Mouse (Mus musculus) ES-Bruce4 (cell line): ENCODE data around the gene Scarf2. TPM values are rescaled to one million over a fixed set of nuclear protein-coding genes. Genes with fewer than 3 reads are reported as not detected.

Experiments
- H3K27ac ChIP-seq: 2 replicates; pipeline ENCODE4 v1.5.1; 2012; ENCODE audit warnings: low read length, inconsistent platforms; ENCODE audit not compliant: insufficient read depth
- H3K27me3 ChIP-seq: 2 replicates; pipeline ENCODE4 v1.6.1; 2012; ENCODE audit warnings: mild to moderate bottlenecking, low read length, inconsistent platforms; ENCODE audit not compliant: control insufficient read depth, poor library complexity, insufficient read depth, severe bottlenecking
- H3K36me3 ChIP-seq: 2 replicates; pipeline ENCODE4 v1.6.1; 2012; ENCODE audit warnings: inconsistent platforms, mild to moderate bottlenecking, low read length, moderate library complexity; ENCODE audit not compliant: control insufficient read depth, poor library complexity, insufficient read depth, severe bottlenecking
- H3K4me1 ChIP-seq: one replicate; pipeline ENCODE4 v1.8.1; 2011; ENCODE audit warnings: low read length; ENCODE audit not compliant: control insufficient read depth, insufficient read depth
- H3K4me3 ChIP-seq: 2 replicates; pipeline ENCODE4 v1.5.1; 2011; ENCODE audit warnings: low read depth, mild to moderate bottlenecking, low read length
- H3K9ac ChIP-seq: 2 replicates; pipeline ENCODE4 v1.6.1; 2012; ENCODE audit warnings: low read depth, mild to moderate bottlenecking, inconsistent platforms; ENCODE audit not compliant: poor library complexity, severe bottlenecking
- H3K9me3 ChIP-seq: replicated peaks from 2 replicates; pipeline ENCODE4 v1.6.1; 2012; ENCODE audit warnings: mild to moderate bottlenecking, low read length, inconsistent platforms; ENCODE audit not compliant: control insufficient read depth, poor library complexity, insufficient read depth, severe bottlenecking
- CTCF ChIP-seq: IDR thresholded peaks from one replicate; pipeline ENCODE4 v1.8.1; 2011; ENCODE audit warnings: low read depth, low read length
- EP300 ChIP-seq: IDR thresholded peaks from 2 replicates; pipeline ENCODE4 v1.6.1; 2011; ENCODE audit warnings: low read depth, low read length; ENCODE audit not compliant: insufficient read depth
- POLR2A ChIP-seq: IDR thresholded peaks from one replicate; pipeline ENCODE4 v1.8.1; 2011; ENCODE audit warnings: low read length; ENCODE audit not compliant: insufficient read depth
- polyA plus RNA-seq: library from polyadenylated mRNA; stranded (reverse); fragments of >200 nt; gene quantifications from 2 replicates; pipeline ENCODE4 v1.2.4, GENCODE M21; 2011; ENCODE audit warnings: low read depth; ENCODE audit not compliant: missing spikeins, insufficient read depth, insufficient read length

Gene Scarf2
- polyA plus RNA-seq, 1 experiment: 6.5 TPM

DNA sequence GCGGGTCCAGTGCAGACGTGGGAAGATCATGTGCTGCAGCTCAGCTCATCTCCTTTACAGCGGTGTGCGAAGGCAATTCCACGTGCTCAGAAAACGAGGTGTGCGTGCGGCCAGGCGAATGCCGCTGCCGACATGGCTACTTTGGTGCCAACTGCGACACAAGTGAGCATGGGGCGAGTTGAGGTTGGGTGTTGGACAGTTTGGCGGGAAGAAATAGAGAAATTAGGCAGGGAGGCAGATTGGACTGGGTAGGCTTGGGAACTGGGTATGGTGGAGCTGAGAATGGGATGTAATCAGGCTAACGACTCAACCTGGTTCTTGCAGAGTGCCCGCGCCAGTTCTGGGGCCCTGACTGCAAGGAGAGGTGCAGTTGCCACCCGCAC is 5.4 kb downstream of the Scarf2 start:
- no peak for TF ChIP-seq CTCF
- peak overlapping the region; percentile 32 for H3K4me3 ChIP-seq
- H3K9ac ChIP-seq: no peak overlapping the region
- H3K4me1 ChIP-seq: peaks cover 6% of the 10 kb centered on the region
- H3K27me3 ChIP-seq: peaks cover 16% of the 10 kb centered on the region
- H3K9me3 ChIP-seq: no peaks in the 10 kb centered on the region
- no peak overlapping the region for H3K27ac ChIP-seq
- no peaks in the 10 kb centered on the region for H3K36me3 ChIP-seq

DNA sequence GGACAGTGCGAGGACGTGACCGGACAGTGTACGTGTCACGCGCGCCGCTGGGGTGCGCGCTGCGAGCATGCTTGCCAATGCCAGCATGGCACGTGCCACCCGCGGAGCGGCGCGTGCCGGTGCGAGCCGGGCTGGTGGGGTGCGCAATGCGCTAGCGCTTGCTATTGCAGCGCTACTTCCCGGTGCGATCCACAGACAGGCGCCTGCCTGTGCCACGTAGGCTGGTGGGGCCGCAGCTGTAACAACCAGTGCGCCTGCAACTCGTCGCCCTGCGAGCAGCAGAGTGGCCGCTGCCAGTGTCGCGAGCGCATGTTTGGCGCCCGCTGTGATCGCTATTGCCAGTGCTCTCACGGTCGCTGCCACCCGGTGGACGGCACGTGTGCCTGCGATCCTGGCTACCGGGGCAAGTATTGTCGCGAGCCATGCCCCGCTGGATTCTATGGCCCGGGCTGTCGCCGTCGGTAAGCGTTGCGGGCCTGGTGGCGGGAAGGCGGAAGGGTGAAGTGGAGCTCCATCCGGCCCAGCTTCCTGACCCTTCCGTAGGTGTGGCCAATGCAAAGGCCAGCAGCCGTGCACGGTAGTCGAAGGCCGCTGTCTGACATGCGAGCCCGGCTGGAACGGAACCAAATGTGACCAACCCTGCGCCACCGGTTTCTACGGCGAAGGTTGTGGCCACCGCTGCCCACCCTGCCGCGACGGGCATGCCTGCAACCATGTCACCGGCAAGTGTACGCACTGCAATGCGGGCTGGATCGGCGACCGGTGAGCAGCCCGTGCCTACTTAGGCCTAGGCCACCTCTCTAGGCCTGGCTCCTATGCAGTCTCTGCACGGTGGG is 6.0 kb downstream of the Scarf2 start:
- no peak for TF ChIP-seq EP300
- TF ChIP-seq POLR2A: no peak
- no peak for TF ChIP-seq CTCF
- H3K4me3 ChIP-seq: peak overlapping the region; percentile 32
- H3K9me3 ChIP-seq: no peaks in the 10 kb centered on the region
- no peak overlapping the region for H3K27ac ChIP-seq
- no peak overlapping the region; the same call in 1 of the 2 replicates for H3K9ac ChIP-seq
- H3K36me3 ChIP-seq: no peaks in the 10 kb centered on the region
- H3K4me1 ChIP-seq: peaks cover 6% of the 10 kb centered on the region
- peaks cover 15% of the 10 kb centered on the region for H3K27me3 ChIP-seq

DNA sequence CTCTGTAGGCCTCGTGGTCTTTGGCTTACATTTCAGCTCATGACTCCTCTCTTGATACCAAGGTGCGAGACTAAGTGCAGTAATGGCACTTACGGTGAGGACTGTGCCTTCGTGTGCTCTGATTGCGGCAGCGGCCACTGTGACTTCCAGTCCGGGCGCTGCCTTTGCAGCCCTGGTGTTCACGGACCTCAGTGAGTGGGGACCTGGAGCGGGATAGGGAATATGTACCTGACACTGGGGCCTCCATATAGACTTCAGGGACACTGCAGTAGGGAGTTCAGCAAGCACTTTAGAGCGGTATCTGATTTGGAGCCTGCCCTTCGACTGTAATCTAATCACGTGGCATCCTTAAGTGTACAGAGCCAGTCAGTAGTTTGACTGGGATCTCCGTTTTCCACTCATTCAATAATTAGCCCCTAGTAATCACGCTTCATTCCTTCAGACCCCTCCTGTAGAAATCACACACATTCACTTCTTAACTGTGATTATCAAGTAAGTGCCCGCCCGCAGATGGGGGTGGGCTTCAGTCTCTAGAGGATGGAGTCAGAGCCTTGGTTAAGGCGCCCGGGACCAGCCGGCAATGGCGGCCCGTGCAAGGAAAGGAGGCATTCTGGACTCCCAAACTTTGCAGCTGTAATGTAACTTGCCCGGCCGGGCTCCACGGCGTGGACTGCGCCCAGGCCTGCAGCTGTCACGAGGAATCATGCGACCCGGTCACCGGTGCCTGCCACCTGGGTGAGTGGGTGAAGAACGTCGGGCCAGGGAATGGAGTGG is 6.8 kb downstream of the Scarf2 start:
- Histone ChIP-seq H3K36me3 (no peaks in the 10 kb centered on the region), H3K4me3 (peak overlapping the region; percentile 57), H3K9me3 (no peaks in the 10 kb centered on the region), H3K9ac (peak overlapping the region; percentile 15), H3K27me3 (peaks cover 10% of the 10 kb centered on the region), H3K27ac (no peak overlapping the region), H3K4me1 (peaks cover 6% of the 10 kb centered on the region)
- TF ChIP-seq CTCF (no peak), POLR2A (no peak), EP300 (no peak)

DNA sequence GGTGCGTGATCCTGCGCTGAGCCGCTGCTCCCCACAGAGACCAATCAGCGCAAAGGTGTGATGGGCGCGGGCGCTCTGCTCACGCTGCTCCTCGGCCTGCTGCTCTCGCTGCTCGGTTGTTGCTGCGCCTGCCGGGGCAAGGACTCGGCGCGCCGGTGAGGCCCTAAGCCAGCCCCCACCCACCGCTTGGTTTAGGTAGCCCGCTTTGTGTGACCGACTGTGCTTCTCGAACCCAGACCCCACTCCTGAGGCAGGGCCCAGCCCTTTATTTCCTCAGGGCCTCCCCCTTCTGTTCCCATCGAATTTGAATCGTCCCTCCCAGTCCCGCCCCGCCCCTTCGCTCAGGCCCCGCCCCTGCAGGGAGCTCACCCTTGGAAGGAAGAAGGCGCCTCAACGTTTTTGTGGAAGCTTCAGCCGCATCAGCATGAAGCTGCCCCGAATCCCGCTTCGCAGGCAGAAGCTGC is 7.4 kb downstream of the Scarf2 start:
- peaks cover 6% of the 10 kb centered on the region for H3K4me1 ChIP-seq
- no peak overlapping the region for H3K27ac ChIP-seq
- no peak for TF ChIP-seq EP300
- no peak for TF ChIP-seq CTCF
- TF ChIP-seq POLR2A: no peak
- peaks cover 8% of the 10 kb centered on the region for H3K27me3 ChIP-seq
- H3K9ac ChIP-seq: peak overlapping the region; percentile 15
- H3K36me3 ChIP-seq: no peaks in the 10 kb centered on the region
- no peaks in the 10 kb centered on the region for H3K9me3 ChIP-seq
- peak overlapping the region; percentile 57 for H3K4me3 ChIP-seq

DNA sequence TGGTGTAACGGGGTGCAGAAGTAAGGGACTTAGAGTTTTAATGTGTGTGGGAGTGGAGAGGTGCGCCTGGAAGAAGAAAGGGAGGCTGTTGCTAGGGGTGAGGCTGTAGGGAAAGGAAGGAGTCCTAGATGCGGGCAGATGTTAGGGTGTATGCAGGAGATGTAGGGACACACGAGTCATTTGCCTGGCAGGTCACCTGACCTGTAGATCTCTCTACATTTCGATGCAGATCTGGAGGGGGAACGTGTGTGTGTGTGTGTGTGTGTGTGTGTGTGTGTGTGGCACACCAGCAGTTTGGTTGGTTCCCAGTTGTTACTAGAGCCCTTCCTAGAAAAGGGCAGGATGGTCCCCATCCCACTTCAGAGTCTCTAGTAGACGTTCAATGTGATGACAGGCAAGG is 7.9 kb downstream of the Scarf2 start:
- Histone ChIP-seq H3K36me3 (no peaks in the 10 kb centered on the region), H3K9ac (no peak overlapping the region), H3K27ac (no peak overlapping the region), H3K4me3 (peak overlapping the region; percentile 6; the same call in 1 of the 2 replicates), H3K27me3 (peaks cover 8% of the 10 kb centered on the region), H3K9me3 (no peaks in the 10 kb centered on the region), H3K4me1 (peaks cover 6% of the 10 kb centered on the region)
- TF ChIP-seq EP300 (no peak), CTCF (no peak), POLR2A (no peak)

DNA sequence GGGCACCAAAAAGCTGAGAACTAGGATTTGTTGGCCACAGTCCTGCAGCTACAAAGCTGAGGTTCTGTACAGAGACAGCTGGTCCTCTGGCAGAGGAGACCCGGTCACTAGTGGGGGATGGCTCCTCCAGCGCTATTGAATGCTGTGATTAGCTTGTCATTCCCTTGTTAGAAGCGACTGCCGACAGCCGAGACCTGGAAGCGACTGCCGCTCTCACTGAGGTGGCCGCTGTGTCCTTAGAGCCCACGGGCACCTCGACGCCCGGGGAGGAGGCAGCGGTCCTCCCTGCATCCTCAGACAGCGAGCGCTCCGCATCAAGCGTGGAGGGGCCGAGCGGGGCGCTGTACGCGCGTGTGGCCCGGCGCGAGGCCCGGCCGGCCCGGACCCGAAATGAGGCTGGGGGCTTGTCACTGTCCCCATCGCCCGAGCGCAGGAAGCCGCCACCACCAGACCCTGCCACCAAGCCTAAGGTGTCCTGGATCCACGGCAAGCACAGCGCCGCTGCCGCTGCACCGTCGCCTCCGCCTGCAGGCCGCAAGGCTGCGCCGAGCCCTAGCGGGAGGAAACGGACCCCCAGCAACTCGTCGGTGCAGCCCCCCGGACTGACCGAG is 9.6 kb downstream of the Scarf2 start:
- Histone ChIP-seq H3K9ac (peak overlapping the region; percentile 78), H3K4me3 (peak overlapping the region; percentile 62), H3K9me3 (no peaks in the 10 kb centered on the region), H3K27ac (no peak overlapping the region), H3K36me3 (no peaks in the 10 kb centered on the region), H3K27me3 (peaks cover 8% of the 10 kb centered on the region), H3K4me1 (peaks cover 6% of the 10 kb centered on the region)
- no peak for TF ChIP-seq POLR2A
- no peak for TF ChIP-seq EP300
- no peak for TF ChIP-seq CTCF
